Mouse (Mus musculus) layer of hippocampus, adult 18-20 months (tissue): ENCODE data around the gene Tm9sf3. TPM values are rescaled to one million over a fixed set of nuclear protein-coding genes. Genes with fewer than 3 reads are reported as not detected.

Source experiments
- DNase-seq, 2 experiments: peaks; one replicate each; pipeline ENCODE4 v3.0.0; 2022; ENCODE audit warnings: low spot score in 2 of 2
- total RNA-seq, 2 experiments: library from RNA; stranded (reverse); gene quantifications; 2 replicates each; pipeline ENCODE4 v1.2.3; 2021

The Tm9sf3 gene
- total RNA-seq, 2 experiments from 2014 or later = 119 to 120 TPM

DNA sequence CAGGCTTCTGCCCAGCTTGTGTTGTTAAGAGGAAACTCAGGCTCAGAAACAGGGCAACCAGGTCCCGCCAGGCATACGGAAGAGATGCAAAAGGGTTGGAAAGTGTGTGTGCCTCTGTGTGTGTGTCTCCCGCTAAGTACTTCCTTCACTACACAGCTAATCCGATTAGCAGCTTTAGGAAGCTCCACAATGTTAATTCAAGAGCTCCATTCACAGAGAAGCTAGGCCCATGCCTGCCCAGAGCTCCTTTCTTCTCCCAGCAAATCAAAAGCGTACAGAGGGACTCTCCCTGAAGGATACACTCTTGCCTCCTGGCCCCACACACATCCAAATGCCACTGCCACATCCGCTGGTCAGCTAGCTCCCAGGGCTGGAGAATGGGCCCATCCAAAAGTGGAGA is 86.5 kb downstream of the Tm9sf3 start:
- DNase-seq = no peak

DNA sequence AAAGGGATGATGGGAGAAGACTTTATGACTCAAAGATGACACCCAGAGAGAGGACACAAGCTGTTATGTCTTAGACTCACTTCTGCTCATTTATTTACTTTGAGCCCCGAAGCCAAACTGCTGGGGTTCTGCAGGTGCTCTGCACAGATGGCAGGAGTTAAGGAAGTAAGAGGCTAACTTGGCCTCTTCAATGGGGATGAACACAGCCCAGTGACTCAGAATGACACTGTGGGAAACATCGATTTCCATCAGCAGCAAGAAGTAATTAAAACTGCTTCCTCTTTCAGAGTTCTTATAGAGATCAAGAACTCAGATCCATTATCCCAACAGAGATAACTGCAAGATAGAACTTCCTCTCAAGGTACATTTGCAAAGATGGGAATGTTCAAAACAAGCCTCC is 86.9 kb downstream of the Tm9sf3 start:
- DNase-seq = no peak

- no peak for DNase-seq
These were observed 97.9 kb downstream of the Tm9sf3 start for GRCm38 (mm10) chr19:41165914-41166235.

DNA sequence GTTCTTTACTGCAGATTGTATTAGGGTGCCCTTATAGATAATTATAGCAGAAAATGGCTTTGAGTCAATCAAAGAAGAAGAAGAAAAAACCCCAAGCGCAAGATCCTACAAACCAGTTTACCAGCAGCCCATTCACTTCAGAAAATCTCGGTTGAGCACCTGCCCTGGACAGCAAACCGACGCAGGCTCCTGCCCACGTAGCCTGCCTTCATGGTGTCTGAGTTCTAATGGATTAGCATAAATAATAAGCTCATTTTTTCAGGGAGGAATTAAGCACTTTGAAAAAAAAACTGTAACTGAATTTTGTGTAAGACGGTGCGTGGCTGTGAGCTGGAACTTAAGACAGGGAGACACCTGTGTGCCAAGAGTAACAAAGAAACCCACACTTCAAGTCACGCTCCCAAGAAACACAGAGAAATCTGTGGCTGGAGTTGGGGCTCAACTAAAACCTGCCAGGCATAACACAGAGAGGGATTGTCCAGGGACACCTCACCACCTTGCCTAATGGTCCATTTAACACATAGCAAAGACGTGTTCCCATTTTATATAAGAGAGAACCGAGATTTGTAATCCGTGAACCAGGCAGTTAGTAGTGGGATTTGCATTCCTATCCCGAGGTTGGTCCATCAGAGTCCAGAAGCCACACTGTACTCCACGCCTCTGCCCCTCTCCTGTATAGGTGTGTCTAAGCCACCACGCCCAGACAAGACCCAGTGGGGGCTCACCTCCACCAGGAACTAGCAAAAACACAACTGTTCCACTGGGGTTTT is 98.5 kb downstream of the Tm9sf3 start:
- no peak for DNase-seq

DNA sequence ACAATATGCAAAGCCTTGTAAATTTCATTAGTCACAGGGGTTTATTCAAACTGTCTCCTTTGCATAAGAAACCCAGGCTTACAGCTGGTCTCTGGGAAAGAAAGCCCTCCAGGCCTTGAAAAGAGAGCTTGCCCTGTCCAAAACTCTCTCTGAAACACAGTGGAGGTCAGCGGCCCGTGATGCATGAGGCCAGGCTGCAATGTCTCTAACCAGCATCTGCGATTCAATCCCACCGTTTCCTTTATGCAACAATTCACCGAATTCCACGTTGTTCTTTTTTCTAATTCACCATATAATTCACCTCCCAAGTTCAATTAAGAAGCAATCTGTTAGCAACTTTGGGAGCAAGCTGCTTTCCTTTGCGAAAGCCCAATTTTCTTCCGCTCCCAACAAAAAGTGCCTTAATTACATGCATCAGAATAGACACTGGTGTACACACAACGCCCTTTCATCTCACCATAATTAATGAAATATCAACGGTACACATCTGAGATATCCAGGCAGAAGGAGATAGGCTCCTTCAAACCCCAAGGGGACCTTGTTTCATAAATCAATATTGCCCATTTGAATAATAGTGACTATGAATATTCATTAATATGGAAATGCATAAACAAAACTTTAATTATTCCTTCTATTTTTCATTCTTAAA is 99.2 kb downstream of the Tm9sf3 start:
- no peak for DNase-seq

Other genes with a start within 250 kb of the Tm9sf3 start
- gene Dntt, start 234.7 kb downstream of the Tm9sf3 start, total RNA-seq = not detected
- gene Opalin, start 186.9 kb downstream of the Tm9sf3 start, total RNA-seq = 1 to 10 TPM; 6.1 to 9.4 TPM
- gene Tll2, start 57.2 kb downstream of the Tm9sf3 start, total RNA-seq = under 1 TPM; 0.51 to 0.72 TPM
- gene Pik3ap1, start 121.1 kb upstream of the Tm9sf3 start, total RNA-seq = 1 to 10 TPM; 2.2 to 2.3 TPM
- 10 to 100 TPM; 19.0 to 20.4 TPM for gene Lcor, start 218.6 kb upstream of the Tm9sf3 start, total RNA-seq